Mouse (Mus musculus) right cerebral cortex, postnatal 4 days (tissue): ENCODE results near the gene Tshr.
"Not testable (repeated sequence)": the region's sequence is repeated elsewhere in the genome, so short reads cannot be mapped to it uniquely, and the experiment has no call there.

Experiments used
- DNase-seq: peaks from one replicate; pipeline ENCODE4 v3.0.0-alpha.2; 2022

Gene Tshr

DNA sequence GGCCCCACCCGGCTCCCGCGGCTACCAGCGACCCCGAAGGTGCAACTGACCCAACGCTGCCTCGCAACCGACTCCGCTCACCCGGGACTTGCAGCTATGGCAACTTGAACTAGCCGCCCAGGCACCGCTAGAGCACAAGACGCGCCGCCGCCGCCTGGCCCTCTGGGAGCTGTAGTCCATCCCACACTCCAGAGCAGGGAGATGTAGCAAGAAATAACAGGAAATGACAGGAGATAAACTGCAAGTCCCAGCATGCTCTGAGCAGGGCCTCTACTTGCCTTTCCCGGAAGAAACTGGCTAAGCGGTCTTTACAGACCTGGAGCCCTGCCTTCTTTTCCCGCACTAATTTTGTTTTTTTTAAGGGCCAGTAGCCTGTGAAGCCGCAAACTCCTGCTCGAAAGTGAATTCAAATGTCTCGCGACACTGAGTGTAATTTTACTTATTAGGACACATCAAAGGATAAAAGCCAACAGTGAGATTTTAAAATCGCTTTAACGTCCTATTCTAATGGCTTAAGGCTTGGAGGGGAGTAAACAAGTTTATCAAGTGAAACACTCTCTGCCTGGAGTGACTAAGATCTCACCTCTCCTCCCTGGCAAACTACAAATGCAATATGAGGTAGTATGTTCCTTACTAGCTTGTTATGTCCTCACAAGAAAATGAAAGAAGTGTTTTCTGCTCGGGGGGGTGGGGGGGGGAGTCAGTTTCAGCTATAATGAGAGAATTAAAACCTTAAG is at the start of gene Tshr, which contains the start of gene Cep128:
Gene Tshr (plus strand): TSS at position 283 of the 737 bp plus-strand sequence.
Gene Cep128 (minus strand): TSS at position 129 of the 737 bp plus-strand sequence.
- peak; percentile 89 for DNase-seq

DNA sequence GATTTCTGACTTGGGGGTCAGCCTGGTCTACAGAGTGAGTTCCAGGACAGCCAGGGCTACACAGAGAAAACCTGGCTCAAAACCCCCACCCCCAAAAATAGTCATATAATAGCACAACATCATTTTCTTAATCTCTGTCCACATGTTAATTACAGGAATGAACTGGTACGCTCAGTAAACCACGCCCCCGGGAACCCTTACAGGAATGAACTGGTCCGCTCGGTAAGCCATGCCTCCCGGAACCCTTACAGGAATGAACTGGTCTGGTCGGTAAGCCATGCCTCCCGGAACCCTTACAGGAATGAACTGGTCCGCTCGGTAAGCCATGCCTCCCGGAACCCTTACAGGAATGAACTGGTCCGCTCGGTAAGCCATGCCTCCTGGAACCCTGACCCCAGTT is 45.7 kb upstream of the Tshr start:
- not testable (repeated sequence) for DNase-seq

DNA sequence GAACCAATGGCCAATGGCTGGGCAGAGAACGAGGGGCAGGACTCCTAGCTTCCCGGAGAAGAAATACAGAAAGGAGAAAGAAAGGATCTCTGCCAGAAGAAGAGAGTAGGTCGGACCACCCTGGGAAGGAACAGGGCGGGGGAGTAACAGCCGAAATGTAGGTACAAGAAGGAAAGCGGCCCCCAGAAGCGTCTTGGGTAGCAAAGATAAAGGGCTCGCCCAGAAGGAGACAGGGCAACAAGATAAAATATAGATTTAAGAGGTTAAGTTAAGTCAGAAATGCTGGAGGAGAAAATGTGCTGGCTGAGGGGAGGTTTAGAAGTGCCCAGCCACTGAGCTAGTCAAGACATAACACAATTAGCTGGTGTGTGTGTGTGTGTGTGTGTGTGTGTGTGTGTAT is 30.6 kb upstream of the Tshr start:
- no peak for DNase-seq

DNA sequence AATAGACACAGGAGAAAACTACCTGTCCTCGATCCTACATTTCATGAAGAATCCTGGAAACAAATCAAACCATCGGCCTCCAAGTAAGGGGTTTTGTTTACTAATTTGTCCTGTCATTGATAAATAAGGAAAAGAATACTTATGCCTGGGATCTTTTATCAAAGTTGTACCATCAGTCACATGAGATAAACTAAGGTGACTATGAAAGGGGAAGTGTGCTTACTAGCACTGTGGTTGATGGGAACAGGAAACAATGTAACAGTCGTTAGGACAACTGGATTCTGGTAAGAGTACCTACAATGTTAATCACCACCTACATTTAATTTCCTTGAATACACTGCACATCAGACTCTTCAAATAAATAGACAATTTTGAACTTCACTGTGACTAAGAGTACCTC is 15.2 kb upstream of the Tshr start:
- no peak for DNase-seq

DNA sequence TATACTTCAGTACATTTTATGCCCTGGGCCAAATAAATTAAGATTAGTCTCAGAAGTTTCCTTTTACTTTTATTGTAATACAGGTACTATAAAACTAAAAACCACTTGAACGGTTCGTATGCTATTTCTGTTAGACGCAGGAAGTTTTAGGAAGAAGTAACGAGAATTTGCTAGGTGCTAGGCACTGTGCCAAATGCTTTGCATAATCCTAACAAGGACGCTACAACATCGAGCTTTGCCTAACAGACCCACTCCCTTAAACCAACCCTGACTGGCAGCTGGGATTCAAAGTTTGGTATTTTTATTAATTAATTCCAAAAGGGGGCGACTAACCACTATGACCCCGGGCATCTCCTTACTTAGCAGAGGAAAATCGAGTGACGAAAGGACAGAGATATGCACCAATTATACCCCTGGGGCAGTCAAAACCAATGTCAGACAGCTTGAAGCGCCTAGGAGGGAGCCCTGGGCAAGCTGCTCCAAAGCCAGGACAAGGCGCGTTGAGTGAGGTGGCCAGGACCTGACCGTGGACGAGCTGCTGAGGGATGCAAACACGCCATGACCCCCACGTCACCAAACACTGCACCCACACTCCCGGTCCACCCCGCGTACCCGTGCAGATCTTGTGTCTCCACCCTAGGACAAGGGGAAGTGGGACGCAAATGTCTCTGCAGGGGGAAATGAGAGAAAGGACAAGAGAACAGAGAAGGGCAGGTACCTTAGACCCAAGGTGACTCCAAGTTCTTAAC is 673 bp upstream of the Tshr start:
- peak; percentile 8 for DNase-seq

DNA sequence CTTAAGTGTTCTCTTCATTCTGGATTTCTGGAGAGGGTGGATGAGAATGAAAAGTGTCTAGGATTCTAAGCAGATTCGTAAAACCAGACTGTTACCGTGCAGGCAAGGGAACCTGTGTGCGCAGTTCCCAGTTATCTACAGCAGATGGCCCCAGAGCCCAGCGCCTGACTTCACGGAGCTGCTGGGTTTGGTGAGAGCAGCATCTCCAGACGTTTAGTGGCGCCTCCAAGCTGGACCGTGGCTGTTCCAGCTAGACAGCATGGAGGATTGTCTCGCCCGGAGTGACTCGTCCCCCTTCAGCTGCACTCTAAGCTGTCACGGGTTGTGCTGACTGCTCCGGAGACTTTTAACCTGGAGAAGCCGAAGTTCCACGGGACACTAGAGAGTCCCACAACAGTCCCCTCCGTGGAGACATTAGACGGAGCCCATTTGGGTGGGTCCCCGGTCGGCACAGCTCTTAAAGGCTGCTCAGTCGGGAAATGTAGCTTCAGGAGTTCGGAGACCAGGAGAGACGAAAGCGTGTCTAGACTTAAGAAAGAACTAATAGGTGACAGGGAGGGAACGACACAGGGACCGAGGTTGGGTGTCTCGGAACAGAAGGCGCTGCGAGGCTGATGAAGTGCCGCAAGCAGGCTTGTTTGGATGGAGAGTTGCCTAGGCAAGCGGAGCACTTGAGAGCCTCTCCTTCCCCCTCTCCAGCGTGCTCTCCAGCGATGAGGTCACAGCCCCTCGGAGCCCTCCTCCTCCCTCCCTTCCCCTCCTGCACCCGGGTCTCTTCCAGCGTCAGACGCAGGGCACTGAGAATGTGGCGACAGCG is 16.1 kb downstream of the Tshr start:
- DNase-seq: peak; percentile 80

DNA sequence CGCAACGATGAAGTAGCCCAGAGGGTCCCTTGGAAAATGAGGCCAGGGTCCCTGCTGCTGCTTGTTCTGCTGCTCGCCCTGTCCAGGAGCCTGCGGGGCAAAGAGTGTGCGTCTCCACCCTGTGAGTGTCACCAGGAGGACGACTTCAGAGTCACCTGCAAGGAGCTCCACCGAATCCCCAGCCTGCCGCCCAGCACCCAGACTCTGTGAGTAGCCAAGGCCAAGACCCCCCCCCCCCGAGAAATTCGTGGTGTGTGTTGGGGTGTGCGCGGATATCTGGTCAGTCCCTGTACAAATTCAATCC is 16.6 kb downstream of the Tshr start:
- no peak for DNase-seq

DNA sequence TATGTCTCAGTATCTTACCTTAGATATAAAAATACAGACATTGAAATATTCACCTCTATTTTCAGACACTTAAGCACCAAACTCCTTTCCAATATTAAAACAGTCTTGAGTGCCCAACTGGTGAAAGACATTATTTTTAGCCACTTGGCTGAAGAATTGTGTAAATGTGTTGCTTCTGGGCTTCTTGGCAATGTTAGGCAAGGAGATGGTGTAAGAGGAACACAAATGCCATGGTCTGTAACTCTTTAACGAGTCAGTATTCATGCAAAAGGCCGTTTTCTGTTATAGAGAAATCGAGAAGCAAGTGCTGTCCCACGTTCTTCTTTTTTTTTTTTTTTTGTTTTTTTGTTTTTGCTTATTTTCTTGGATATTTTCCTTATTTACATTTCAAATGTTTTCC is 25.9 kb downstream of the Tshr start:
- DNase-seq: no peak

DNA sequence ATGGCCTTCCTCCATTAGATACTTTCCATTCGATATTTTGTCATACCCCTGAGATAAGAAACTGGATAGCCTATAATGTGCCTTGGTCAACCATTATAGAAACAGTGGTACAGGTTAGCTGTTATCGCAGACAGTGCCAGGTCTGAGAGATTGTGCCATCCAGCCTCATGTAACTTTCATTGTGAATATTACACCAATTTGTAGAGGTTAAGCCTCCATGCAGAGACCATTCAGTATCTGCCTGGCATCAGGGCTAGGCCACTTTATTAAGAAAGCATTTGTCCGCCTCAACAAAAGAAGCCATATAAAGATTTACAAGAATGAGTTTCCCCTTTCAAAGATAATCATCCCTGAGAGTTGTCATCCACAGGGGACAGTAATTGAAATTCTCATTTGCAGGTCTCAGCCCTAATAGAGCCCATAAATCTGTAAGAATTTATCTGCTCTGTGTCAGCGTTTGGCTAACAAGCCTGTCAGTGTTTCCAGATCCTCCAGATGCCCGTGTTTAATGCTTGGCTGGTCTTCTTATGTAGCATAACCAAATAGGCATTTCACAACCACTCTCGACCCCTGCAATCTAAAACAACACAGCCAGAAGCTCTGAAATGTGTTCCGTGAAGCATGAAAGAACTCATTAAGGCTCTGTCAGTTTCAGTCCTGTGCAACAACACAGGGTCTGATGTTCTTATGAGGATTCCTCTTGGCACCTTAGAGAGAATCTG is 28.3 kb downstream of the Tshr start:
- DNase-seq: no peak

DNA sequence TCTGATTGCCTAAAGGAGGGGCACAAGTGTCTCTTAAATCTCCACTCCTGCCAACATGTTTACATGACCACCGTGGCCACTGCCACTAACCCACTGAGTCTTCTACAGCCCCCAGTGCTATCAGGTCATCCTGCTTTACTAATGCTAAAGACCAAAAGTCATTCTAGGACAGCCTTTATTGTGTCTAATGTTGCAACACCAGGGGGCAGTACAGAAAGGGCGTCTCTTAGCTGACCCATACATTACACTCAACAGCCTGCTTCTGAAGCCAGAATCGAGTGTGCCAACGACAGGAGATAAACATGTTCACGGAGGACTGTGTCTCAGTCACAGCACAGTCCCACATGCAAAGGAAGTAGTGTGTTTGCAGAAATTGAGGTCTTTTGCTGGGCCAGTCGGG is 30.7 kb downstream of the Tshr start:
- DNase-seq: no peak

DNA sequence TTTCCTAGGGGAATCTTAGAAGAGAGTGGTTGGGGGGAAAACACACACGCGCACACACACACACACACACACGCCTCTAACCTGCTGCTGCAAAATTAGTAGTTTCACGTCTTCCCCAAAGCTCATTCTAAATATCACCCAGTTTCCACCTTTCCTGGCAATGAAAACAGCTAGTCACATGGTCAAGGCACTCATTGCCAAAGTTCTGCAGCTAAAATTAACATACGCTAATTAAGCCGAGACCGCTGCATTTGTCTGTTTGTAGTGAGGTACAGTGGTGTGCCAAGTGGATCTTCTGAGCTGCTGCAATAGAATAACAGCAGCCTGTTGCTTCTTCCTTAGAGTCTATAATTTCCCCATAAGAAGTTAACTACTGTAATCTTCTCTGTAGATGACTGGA is 32.5 kb downstream of the Tshr start:
- DNase-seq: no peak

DNA sequence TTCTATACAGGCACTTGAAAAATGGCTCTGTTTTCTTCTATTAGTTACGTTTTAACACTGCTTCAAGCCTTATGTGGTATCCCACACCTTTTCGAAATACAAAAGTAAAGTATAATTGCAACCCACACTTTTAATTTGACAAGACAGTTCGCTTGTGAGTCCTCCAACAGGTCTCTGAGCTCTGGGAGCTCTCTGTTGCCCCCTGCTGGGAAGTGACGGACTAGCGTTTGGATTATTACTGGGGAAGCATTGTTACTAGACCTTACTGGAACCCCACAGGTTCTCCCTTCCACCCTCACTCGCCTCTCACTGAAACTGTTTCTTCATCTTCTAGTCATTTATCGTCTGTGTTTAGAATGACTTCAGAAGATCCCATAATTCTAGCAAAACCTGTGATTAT is 34.4 kb downstream of the Tshr start:
- peak; percentile 66 for DNase-seq

DNA sequence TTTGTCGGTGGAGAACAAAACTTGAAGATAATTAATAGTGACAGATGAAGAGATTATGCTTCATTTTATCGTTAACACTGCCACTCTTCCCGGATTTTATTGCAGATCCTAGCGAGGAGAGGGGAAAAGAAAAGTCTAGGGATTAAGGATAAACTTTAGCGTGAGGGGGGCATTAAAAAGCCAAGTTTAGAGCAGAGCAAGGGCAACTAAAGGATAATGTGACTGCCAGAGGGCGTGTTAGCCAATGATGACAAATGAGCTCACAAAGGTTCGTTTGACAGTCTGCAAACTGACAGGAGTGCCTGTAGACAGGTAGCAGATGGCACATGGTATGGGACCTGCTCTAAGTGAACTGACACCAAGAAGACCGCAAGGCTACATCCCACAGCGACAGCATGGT is 36.9 kb downstream of the Tshr start:
- no peak for DNase-seq

DNA sequence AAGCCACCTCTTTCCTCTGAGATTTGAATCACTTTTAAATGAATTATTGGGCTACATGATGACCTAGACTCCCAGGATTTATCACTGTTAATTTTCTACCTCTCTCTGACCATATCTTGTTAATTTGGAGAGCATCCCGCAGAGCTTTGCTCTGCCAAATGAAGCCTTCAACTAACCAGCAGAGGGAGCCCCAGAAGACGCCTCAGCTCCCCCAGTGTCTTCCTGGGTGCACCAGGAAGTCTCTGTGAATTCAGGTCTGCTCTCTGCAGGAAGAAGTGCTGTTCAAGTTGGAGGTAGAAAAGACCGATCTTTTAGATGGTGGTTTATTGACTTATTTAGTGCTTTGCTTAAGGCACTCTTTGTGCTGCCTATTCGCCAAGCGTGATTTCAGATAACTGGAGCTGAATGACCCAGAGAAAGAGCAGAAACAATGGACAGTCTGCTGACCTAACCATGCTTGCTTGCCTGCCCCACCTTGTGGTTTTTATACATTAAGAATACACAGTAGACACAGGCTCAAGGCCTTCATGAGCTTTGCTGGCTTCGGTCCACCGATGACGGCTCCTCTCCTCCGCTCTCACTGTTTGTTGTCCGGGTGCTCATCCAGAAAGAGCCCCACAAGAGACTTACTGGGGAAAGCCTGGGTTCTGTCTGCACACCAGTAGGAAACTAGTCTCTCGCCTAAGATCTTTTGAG is 38.9 kb downstream of the Tshr start:
- DNase-seq: no peak

DNA sequence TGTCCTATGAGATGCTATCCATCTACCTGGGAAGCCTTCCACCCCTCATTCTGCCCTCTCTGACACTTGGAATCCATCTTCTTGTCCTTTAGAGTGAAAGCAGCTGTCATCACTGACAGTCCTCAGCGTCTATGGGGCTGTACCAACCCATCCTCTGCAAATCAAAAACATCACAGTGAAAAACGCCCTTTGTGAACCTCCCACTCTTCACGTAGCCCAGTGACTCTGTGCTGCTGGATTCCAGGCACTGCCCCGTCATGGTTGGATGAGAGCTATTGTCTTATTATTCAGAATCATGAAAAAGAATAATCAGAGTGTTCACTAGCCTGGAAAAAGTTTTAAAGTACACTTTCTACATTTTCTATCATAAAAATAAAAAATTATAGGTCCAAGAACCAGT is 42.1 kb downstream of the Tshr start:
- no peak for DNase-seq

DNA sequence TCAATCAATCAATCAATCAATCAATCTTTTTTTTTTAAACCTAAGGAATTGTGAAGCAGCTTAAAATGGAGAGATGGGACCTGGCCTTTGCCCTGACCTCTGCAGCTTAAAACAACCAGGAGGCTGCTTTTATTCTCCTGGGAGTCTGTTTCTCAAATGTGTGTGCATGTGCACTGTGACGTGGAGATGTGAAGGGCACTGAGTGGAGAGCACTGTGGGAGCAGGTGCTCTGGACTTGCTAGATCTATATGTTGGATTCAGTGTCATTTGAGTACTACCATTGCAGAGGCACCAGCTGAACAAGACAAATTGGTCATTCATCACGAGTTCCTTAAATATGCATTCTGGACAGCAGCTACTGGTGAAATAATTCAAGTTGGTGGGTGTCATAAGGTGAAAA is 42.8 kb downstream of the Tshr start:
- no peak for DNase-seq

DNA sequence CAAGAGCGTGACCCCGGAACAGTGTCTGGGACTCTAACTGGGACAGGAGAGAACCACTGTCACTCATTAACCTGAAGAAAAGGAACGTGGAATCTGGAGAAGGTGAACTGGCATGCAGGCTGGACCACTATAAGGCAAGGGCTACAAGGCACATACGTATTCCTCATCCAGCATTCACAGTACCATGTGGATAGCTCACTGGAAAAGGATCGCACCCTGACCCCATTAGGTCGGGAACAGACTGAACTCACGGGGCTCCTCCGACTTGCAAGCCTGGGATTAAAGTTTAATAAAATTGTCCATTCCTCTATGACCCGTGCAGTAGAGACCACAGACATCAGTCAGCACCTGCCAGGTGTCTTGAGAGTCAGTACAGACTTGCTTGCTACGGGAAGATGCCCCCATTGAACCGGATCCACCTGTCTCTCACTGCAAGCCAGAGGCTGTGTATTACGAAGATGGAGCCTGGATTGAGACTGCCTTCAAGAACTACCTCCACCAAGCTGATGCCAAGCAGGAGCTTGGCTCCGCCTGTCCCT is 97.9 kb downstream of the Tshr start:
- no peak for DNase-seq

DNA sequence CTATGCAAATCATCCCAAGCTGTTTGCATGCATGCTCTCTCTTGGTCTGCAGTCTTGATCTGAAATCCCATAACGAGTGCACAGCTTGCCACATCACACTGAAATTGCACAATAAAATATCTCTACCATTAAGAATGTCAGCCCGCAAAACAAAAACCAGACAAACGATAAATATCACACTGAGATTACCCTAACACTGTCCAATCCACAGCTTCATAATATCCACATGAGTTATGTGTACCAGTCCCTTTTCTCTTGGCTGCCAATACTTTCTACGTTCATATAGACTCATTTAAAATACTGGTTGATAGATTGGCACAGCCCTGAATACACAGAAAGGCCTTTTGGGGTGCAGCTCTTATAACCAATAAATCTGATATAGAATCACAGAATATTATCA is 102.0 kb downstream of the Tshr start:
- no peak for DNase-seq

DNA sequence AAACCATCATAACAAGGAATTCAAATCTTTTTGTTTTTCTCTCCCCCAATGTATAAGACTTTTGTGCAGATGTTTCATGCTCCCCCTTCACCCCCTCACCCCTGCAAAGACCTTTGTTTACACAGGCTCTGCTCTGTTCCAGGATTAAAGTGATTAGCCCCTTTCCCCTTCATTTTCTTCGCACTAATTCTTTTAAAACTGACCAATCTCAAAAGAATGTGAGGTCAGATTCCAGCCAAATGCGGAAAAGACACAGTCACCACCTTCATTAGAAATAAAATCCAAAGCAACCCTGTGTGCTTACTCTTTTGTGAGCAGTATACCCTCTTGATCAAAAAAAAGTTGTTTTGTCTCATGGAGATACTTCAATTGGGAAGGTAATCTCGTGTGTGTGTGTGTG is 104.0 kb downstream of the Tshr start:
- DNase-seq: no peak

DNA sequence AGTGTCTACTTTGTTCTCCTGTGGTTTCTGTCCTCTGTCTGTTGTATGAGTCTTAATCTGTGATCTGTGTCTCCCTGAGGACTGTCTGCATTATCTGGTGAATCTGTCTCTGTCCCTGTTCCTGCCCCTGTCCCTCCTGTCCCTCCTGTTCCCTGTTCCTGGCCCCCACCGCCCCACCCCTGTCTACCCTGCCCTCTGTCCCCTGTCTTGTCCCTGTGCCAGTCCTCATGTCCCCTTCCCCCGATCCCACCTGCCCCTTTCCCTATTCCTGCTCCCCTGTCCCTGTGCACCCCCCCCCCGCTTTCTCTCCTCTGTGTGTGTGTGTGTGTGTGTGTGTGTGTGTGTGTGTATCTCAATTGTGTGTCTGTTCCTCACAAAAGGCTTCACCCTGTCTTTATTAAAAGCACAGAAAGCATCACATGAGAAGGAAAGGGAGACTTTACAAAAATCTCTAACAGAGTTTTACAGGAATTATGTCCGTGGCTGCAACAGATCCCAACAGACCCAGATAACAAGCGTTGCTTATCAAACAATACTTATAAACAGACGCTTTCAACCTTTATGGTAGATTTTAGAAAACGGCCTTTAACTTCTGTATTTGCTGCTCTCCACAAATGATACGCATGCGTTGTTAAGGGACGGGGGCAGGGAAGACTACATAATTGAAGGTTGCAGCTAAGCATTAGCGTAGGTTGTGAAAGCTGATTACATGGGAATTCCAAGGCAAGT is 111.3 kb downstream of the Tshr start:
- DNase-seq: no peak

DNA sequence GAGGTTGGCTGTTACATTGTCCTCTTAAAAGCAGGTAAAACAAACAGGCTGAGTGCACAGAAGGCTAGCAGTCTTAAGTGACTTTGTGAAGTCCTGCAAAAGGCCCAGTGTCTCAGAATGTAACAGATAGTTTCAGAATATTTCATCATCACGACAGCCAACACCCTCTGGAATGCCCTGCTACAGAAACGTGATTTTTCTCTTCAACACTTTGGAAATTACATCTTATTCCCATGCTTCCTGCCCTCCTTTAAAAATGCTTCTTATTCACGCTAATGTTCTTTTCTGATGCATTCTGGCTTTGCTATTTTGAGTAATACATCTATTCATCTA is 111.8 kb downstream of the Tshr start:
- DNase-seq: no peak

DNA sequence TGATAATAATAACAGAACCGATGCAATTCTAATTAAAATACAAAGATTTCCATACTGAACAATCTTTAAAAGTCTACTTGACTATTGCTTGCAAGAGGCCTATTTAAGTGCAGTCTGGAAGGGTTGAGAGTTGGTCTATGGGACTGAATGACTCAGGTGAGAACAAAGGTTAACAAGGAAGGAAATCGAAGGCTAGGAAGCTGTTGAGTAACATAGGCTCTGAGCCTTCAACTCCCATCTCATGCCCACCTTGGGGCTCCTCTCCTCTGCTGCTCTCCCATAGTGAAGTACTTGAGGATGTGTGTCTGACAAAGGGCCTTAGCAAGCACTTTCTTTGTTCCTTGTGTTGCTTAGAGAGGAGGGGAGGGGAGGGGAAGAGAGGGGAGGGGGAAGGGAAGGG is 116.1 kb downstream of the Tshr start:
- DNase-seq: no peak
